Mouse (Mus musculus): ENCODE results near the gene Slc25a36. TPM values are rescaled to one million over a fixed set of nuclear protein-coding genes. Genes with fewer than 3 reads are reported as not detected.

Gene Slc25a36
- polyA plus RNA-seq (2015; fragmentation: Illumina TruSeq; extraction: RNeasy Lipid Tissue Mini Kit (QIAGEN cat#74804); ENCODE audit: low read depth, low replicate concordance), result 54.4 TPM

GRCm38 (mm10) chr9:97110571-97111390, at the start of gene Slc25a36:
Slc25a36 (minus strand) TSS chr9:97111157.

Other genes starting within 250 kb of the Slc25a36 start
- 7.9 TPM for gene Pxylp1, start 218.5 kb downstream of the Slc25a36 start, polyA plus RNA-seq (2015; fragmentation: Illumina TruSeq; extraction: RNeasy Lipid Tissue Mini Kit (QIAGEN cat#74804); ENCODE audit: low read depth, low replicate concordance)
- 5.1 TPM for gene Spsb4, start 92.3 kb downstream of the Slc25a36 start, polyA plus RNA-seq (2015; fragmentation: Illumina TruSeq; extraction: RNeasy Lipid Tissue Mini Kit (QIAGEN cat#74804); ENCODE audit: low read depth, low replicate concordance)